Mouse (Mus musculus): Measurements from ENCODE around the gene Gjb5. TPM values are rescaled to one million over a fixed set of nuclear protein-coding genes. Genes with fewer than 3 reads are reported as not detected.

Gene Gjb5
- polyA plus RNA-seq, 1 experiment from 2014 or later: 0.35 TPM

DNA sequence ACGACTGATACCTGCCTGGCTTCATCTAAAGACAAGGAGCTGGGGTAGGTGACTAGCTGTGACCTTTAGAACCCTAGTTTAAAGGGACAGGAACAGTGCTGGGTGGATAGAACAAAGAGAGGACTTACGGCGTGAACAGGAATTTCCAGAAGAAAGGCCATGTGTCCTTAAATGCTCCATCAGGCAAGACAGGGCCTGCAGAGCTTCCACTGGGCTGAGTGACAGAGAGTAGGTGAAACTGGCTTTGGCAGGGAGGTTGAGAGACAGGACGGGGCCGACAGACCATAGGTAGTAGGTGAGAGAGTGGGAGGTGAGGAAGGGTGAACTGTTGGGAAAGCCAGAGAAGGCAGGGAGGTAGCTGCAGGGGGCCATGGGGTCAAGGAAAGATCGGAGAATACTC lies 16.6 kb downstream of the Gjb5 start:
- no peaks in the 10 kb centered on the region for H3K9me3 ChIP-seq
- no peak overlapping the region for H3K4me2 ChIP-seq
- H3K4me1 ChIP-seq: no peaks in the 10 kb centered on the region
- H3K9ac ChIP-seq: no peak overlapping the region
- H3K4me3 ChIP-seq: no peak overlapping the region
- H3K27me3 ChIP-seq: no peaks in the 10 kb centered on the region
- 49% methylated on average over 6 of the region's 6 CpGs for WGBS
- no peaks in the 10 kb centered on the region for H3K36me3 ChIP-seq
- no peak for ATAC-seq (ENCODE audit: insufficient number of reproducible peaks, insufficient read depth, low FRiP score, low TSS enrichment, low read depth)
- no peak overlapping the region for H3K27ac ChIP-seq

DNA sequence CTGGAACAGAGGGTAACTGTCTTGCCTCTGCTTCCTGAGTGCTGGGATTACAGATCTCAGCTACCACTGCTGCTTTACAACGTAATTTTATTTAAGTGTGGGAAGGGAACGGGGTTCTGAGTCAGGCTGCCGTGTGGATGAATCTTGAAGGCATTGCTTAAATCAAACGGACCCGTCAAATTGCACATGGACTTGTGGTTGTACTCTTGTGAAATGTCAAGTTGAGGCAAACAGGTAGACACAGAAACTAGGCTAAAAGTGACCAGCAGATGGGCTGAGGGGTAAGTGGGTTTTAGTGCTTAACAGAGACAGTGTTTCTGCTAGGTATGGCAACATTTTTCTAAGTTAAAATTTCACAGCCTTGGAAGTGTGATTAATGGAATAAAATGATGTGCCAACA lies 20.3 kb downstream of the Gjb5 start:
- Histone ChIP-seq H3K9me3 (no peaks in the 10 kb centered on the region), H3K27me3 (peaks cover 13% of the 10 kb centered on the region), H3K36me3 (no peaks in the 10 kb centered on the region), H3K4me3 (no peak overlapping the region), H3K4me2 (no peak overlapping the region), H3K27ac (no peak overlapping the region), H3K4me1 (no peaks in the 10 kb centered on the region), H3K9ac (no peak overlapping the region)
- WGBS: 81% methylated on average over 5 of the region's 5 CpGs
- ATAC-seq (ENCODE audit: insufficient number of reproducible peaks, insufficient read depth, low FRiP score, low TSS enrichment, low read depth): no peak

DNA sequence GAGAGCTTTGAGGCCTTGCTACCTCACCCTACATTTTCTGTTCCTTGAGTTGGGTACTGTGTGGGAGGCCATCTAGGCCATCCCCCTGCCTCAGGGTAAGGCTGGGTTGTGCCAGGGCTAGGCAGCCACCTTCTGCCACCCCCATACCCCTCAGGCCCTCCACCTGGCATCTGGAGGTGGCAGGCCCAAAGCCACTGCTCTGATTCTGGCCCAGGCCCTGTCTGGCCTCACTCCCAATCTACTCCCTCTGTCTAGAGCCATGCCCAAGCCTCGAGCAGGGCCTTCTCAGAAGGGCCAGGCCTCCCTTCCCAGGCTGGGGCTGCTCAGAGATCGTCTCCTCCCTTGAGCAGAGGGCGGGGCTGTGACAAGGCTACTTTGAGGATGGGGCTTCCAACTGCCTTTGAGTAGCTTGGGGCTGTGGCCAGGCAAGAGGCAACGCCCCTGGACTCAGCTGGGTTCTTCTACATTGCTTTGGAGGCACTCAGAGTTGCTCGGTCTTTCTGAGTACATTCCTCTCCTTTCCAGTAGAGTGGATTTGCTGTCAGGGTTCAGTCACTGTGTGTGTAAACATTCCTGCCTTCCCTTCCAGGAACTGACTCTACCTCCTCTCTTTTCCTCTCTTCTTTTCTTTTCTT lies 23.0 kb downstream of the Gjb5 start:
- Histone ChIP-seq H3K36me3 (no peaks in the 10 kb centered on the region), H3K9ac (no peak overlapping the region), H3K4me1 (peaks cover 15% of the 10 kb centered on the region), H3K4me2 (no peak overlapping the region), H3K27ac (no peak overlapping the region), H3K4me3 (no peak overlapping the region), H3K27me3 (peaks cover 40% of the 10 kb centered on the region), H3K9me3 (no peaks in the 10 kb centered on the region)
- ATAC-seq (ENCODE audit: insufficient number of reproducible peaks, insufficient read depth, low FRiP score, low TSS enrichment, low read depth): no peak
- WGBS: 29% methylated on average over 5 of the region's 5 CpGs

DNA sequence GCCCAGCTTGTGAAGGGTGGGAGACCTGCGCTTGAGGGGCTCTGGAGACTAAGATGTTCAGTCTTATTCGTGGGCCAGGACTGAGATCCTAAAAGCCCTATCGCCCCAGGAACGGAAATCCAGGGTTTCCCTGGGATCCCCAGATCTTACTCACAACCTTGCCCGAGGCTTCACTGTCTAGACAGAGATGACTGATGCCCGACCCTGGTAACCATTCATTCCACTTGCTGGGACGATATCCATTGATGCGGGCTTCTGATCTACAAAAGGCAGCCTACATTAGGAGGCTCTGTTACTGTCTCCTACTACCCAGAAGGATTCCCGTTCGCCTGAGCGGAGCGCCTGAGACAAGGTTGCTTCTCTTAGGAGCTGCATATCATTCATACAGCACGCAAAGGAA lies 26.8 kb downstream of the Gjb5 start:
- H3K27ac ChIP-seq: no peak overlapping the region
- no peaks in the 10 kb centered on the region for H3K36me3 ChIP-seq
- H3K4me3 ChIP-seq: no peak overlapping the region
- WGBS: 15% methylated on average over 13 of the region's 13 CpGs
- peaks cover 72% of the 10 kb centered on the region for H3K27me3 ChIP-seq
- no peak overlapping the region; the same call in 1 of the 2 replicates for H3K9ac ChIP-seq
- H3K9me3 ChIP-seq: no peaks in the 10 kb centered on the region
- ATAC-seq (ENCODE audit: insufficient number of reproducible peaks, insufficient read depth, low FRiP score, low TSS enrichment, low read depth): no peak
- H3K4me2 ChIP-seq: peak overlapping the region; percentile 56
- H3K4me1 ChIP-seq: peaks cover 22% of the 10 kb centered on the region

DNA sequence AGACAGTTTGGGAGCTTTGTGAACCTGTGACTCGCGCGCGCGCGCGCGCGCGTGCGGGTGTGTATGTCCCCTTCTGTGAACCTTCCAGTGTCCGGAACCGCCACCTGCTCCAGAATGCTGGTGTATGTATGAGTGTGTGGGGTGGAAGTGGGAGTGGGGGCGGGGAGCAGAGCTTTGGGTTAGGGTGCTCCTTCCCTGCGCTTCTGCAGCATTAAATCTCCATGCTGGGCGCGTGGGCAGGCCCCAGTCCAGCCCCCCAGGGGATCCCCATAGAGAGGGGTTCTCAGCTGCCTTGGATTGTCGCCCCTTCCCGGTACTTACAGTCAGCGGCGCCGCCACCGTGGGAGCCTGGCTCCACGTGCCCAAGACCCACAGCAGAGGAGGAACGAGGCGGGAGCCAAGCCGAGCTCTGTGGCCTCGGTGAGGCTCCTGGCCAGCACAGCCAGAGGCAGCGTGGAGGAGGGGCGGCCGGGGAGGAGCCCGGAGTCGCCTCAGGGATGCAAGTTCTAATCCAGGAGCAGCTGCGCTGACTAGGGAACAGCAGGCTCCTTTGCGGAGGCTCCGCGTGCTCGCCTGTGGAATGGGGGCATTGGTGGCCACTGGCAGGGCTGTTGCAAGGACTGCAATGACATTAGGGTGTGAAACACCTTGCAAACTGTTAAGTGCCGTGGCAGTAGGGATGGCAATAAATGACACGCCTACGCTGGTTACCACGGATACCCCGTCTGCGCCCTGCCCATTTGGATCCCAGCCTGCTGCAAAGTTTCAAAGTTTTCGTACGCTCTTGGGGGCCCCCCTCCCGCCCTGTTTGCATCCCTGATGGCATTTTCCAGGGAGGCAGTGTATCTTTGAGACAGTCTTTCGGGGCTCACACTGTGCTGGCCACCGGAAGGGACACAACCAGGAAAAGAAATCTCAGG lies 27.5 kb downstream of the Gjb5 start, which contains the start of gene Gjb3:
Gjb3 (minus strand) TSS at position 664 of the 920 bp plus-strand sequence.
- H3K27me3 ChIP-seq: peaks cover 80% of the 10 kb centered on the region
- H3K4me3 ChIP-seq: peak within 1 kb of the TSS; percentile 32
- H3K4me2 ChIP-seq: peak within 1 kb of the TSS; percentile 56
- 1% methylated on average over 49 of the region's 49 CpGs for WGBS
- ATAC-seq (ENCODE audit: insufficient number of reproducible peaks, insufficient read depth, low FRiP score, low TSS enrichment, low read depth): no peak
- peak within 1 kb of the TSS; percentile 61 for H3K9ac ChIP-seq
- peaks cover 22% of the 10 kb centered on the region for H3K4me1 ChIP-seq
- peak within 1 kb of the TSS; percentile 64 for H3K27ac ChIP-seq
- no peaks in the 10 kb centered on the region for H3K9me3 ChIP-seq
- no peaks in the 10 kb centered on the region for H3K36me3 ChIP-seq

DNA sequence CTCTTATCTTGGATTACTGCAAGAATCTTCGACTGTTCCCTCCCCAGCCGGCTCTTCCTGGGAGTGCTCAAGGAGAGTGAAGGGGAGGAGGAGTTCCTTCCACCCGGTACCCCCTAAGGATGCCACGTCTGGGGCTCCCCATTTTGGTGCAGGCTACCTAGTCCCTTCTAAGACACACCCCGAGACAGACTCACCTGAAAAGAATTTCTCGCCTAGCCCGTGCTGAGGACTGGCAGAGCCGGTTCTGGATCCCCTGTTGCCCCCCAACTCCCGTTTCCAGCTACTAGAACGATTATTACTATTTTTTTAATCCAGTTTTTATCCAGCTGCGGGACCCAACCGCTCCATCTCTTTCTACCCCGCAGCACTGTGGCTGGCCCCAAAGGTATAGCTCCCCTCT lies 28.2 kb downstream of the Gjb5 start:
- Histone ChIP-seq H3K9ac (peak overlapping the region; percentile 61; the same call in 1 of the 2 replicates), H3K27ac (peak overlapping the region; percentile 64), H3K9me3 (no peaks in the 10 kb centered on the region), H3K4me1 (peaks cover 22% of the 10 kb centered on the region), H3K4me2 (peak overlapping the region; percentile 56), H3K27me3 (peaks cover 84% of the 10 kb centered on the region), H3K4me3 (peak overlapping the region; percentile 32), H3K36me3 (no peaks in the 10 kb centered on the region)
- WGBS: 0% methylated on average over 13 of the region's 13 CpGs
- ATAC-seq (ENCODE audit: insufficient number of reproducible peaks, insufficient read depth, low FRiP score, low TSS enrichment, low read depth): no peak

DNA sequence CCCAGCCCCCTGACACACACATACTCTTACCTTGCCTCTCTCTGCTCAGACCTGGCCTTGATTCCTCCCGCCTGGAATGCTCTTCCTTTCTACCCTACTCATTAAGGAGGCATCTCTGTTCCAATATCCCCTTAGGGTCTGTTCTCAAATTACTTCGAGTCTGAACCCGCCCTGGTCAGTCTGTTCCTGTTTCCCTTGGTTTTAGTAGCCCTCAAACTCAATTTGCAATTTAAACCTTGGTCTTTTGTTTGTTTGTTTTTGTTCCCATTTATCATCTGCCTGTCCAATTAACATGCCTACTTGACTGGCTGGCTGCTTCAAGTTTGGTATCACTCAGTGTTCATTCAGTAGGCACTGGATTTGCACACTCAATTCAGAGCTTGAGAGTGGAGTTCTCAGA lies 28.9 kb downstream of the Gjb5 start:
- Histone ChIP-seq H3K27ac (no peak overlapping the region; the same call in 1 of the 2 replicates), H3K27me3 (peaks cover 79% of the 10 kb centered on the region), H3K36me3 (no peaks in the 10 kb centered on the region), H3K9ac (no peak overlapping the region), H3K9me3 (no peaks in the 10 kb centered on the region), H3K4me1 (peaks cover 22% of the 10 kb centered on the region), H3K4me2 (peak overlapping the region; percentile 56; the same call in 1 of the 2 replicates), H3K4me3 (no peak overlapping the region)
- no peak for ATAC-seq (ENCODE audit: insufficient number of reproducible peaks, insufficient read depth, low FRiP score, low TSS enrichment, low read depth)
- 3% methylated on average over 3 of the region's 3 CpGs for WGBS

DNA sequence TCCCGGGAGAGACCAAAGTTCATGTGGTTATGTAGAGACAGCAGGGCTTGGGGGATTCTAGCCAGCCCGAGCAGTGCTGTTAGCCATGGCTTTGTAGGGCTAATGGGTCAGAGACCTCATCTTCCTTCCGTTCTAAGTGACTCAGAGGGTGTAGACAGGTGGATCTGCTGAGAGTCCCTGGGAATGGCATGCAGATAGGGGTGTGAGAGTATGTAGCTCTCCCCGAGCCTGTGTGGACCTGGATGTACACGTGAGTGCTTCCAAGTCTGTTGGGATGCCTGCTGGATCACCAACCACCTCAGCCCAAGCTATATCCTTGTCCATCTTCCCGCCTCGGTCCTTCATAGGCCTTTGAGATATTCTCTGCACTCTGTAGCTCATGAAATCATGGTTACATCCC lies 29.6 kb downstream of the Gjb5 start:
- Histone ChIP-seq H3K4me2 (no peak overlapping the region), H3K27me3 (peaks cover 76% of the 10 kb centered on the region), H3K27ac (no peak overlapping the region), H3K4me3 (no peak overlapping the region), H3K9me3 (no peaks in the 10 kb centered on the region), H3K36me3 (no peaks in the 10 kb centered on the region), H3K9ac (no peak overlapping the region), H3K4me1 (peaks cover 22% of the 10 kb centered on the region)
- WGBS: 58% methylated on average over 7 of the region's 7 CpGs
- ATAC-seq (ENCODE audit: insufficient number of reproducible peaks, insufficient read depth, low FRiP score, low TSS enrichment, low read depth): no peak

DNA sequence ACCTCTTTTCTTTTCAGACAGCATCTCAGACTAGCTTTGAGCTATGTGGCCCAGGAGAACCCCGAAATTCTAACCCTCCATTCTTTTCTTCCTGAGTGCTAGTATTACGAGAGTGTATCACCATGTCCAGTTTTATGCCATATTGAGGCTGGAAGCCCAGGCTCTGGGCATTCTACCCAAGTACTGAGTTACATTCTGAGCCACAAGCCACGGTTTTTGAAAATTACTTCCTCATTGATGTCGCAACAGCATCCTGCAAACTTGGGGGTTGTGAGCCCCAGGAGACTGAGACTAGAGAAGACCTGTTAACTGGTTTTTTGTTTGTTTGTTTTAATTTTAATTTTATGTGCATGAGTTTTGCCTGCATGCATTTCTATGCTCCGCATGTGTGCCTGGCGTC lies 30.2 kb downstream of the Gjb5 start:
- Histone ChIP-seq H3K4me3 (no peak overlapping the region), H3K4me1 (peaks cover 22% of the 10 kb centered on the region), H3K27me3 (peaks cover 72% of the 10 kb centered on the region), H3K4me2 (no peak overlapping the region), H3K9ac (no peak overlapping the region), H3K9me3 (no peaks in the 10 kb centered on the region), H3K27ac (no peak overlapping the region), H3K36me3 (no peaks in the 10 kb centered on the region)
- 52% methylated on average over 6 of the region's 6 CpGs for WGBS
- no peak for ATAC-seq (ENCODE audit: insufficient number of reproducible peaks, insufficient read depth, low FRiP score, low TSS enrichment, low read depth)

DNA sequence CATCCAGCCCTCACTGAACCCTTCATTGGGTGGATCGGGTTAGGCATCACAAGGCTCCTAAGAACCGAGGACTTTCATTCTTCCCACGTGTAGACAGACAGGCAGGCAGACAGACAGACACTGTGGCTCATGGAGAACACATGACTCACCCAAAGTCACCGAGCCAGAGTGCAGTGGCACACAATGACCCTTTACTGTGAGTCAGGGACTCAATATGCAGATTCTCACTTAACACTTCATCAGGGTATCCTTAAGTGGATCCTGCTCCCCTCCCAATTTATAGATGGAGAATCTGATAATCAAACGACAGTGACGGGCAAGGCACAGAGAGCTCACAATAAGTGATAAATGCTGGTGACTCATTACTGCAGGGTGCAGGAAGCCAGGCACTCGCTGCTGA lies 30.7 kb downstream of the Gjb5 start:
- no peak for ATAC-seq (ENCODE audit: insufficient number of reproducible peaks, insufficient read depth, low FRiP score, low TSS enrichment, low read depth)
- no peaks in the 10 kb centered on the region for H3K36me3 ChIP-seq
- H3K9ac ChIP-seq: no peak overlapping the region
- no peak overlapping the region for H3K4me2 ChIP-seq
- 56% methylated on average over 7 of the region's 7 CpGs for WGBS
- H3K4me3 ChIP-seq: no peak overlapping the region
- H3K27me3 ChIP-seq: peaks cover 67% of the 10 kb centered on the region
- H3K27ac ChIP-seq: no peak overlapping the region
- peaks cover 22% of the 10 kb centered on the region for H3K4me1 ChIP-seq
- H3K9me3 ChIP-seq: no peaks in the 10 kb centered on the region

DNA sequence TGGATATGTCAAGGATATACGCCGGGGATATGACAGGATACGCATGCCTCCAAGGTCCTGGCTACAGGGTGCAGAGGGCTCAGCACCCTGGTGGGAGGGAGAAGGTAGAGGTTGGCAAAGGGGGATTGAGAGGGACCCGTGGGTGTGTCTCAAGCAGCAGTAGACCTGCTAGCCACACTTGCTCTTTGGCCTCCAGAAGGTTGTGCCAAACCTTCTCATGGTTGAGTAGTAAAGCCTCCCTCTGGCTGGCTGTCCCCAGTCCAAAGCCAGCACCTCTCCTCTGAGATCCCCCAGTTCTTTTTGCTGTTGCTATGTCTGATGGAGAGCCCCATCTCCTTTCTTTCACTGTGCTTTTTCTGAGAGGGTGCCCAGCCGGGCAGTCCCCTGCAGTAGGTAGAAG lies 32.7 kb downstream of the Gjb5 start:
- peaks cover 47% of the 10 kb centered on the region for H3K27me3 ChIP-seq
- ATAC-seq (ENCODE audit: insufficient number of reproducible peaks, insufficient read depth, low FRiP score, low TSS enrichment, low read depth): no peak
- 89% methylated on average over 5 of the region's 5 CpGs for WGBS
- no peak overlapping the region for H3K9ac ChIP-seq
- H3K9me3 ChIP-seq: no peaks in the 10 kb centered on the region
- H3K36me3 ChIP-seq: no peaks in the 10 kb centered on the region
- no peak overlapping the region for H3K4me3 ChIP-seq
- H3K27ac ChIP-seq: no peak overlapping the region
- H3K4me1 ChIP-seq: peaks cover 10% of the 10 kb centered on the region; the same call in 1 of the 2 replicates
- H3K4me2 ChIP-seq: no peak overlapping the region

DNA sequence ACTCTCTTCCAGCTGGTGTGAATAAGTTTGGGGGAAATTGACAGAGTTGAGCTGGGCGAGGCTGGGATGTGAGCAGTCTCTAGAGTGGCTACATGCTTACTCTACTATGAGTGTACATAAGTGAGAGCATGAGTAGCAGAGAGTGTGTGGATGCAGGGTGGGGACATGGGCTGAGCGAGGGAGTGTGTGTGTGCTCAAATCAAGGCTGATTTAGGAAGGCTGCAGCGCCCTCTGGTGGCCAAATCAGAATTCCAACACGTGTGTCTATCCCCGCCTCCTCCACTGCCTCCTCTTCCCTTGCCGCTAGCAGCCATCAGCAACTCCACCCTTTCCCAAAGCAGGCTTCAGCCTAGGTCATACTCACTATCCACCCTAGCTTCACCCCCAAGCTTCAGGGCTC lies 33.2 kb downstream of the Gjb5 start:
- Histone ChIP-seq H3K4me2 (no peak overlapping the region), H3K27me3 (peaks cover 42% of the 10 kb centered on the region), H3K4me1 (0 out of 2 replicates have a peak, but pooled peaks cover 6% of the 10 kb centered on the region), H3K36me3 (no peaks in the 10 kb centered on the region), H3K4me3 (no peak overlapping the region), H3K9ac (no peak overlapping the region), H3K9me3 (no peaks in the 10 kb centered on the region), H3K27ac (no peak overlapping the region)
- WGBS: 7% methylated on average over 6 of the region's 6 CpGs
- ATAC-seq (ENCODE audit: insufficient number of reproducible peaks, insufficient read depth, low FRiP score, low TSS enrichment, low read depth): no peak; the same call in 1 of the 2 replicates

Data from embryonic facial prominence, embryonic 13.5 days (tissue).